Mouse (Mus musculus) heart, embryonic 11.5 days (tissue): ENCODE results near the gene Gm3409. TPM values are rescaled to one million over a fixed set of nuclear protein-coding genes. Genes with fewer than 3 reads are reported as not detected.

Source experiments
- polyA plus RNA-seq: library from polyadenylated mRNA; unstranded; fragments of >200 nt; fragmentation: Nextera tagmentation; extraction: Ambion mirVana; gene quantifications from 2 replicates; pipeline ENCODE4 v1.2.1, GENCODE M21; 2014

Gene Gm3409
- polyA plus RNA-seq, 1 experiment from 2014 or later = not detected

Other genes with a start within 250 kb of the Gm3409 start
- 0.42 and 0.52 TPM in 2 replicates for gene Wasf3, start 152.7 kb upstream of the Gm3409 start, polyA plus RNA-seq
- gene Gm6408, start 55.7 kb upstream of the Gm3409 start, polyA plus RNA-seq = not detected in 2 replicates
- gene Gm6370, start 46.3 kb upstream of the Gm3409 start, polyA plus RNA-seq = not detected in 2 replicates
- gene 4930449I24Rik, start 35.2 kb upstream of the Gm3409 start, polyA plus RNA-seq = not detected in 2 replicates
- not detected in 2 replicates for gene Gm3402, start 23.5 kb upstream of the Gm3409 start, polyA plus RNA-seq
- not detected in 2 replicates for gene Gm3404, start 11.8 kb upstream of the Gm3409 start, polyA plus RNA-seq
- gene Gm3415, start 18.5 kb downstream of the Gm3409 start, polyA plus RNA-seq = not detected in 2 replicates
- not detected in 2 replicates for gene Gpr12, start 47.6 kb downstream of the Gm3409 start, polyA plus RNA-seq